Mouse (Mus musculus) neural tube, embryonic 10.5 days (tissue): ENCODE results near the gene Zfp423.

Experiments used
- DNase-seq: peaks from one replicate; pipeline ENCODE4 v3.0.0-alpha.2; 2017; ENCODE audit warnings: low spot score; ENCODE audit errors: extremely low spot score

Gene Zfp423

GRCm38 (mm10) chr8:87702790-87703311 lies 256.5 kb downstream of the Zfp423 start:
- no peak for DNase-seq

- no peak for DNase-seq
Measured at GRCm38 (mm10) chr8:87702051-87702521, 257.3 kb downstream of the Zfp423 start.

- no peak for DNase-seq
Measured at GRCm38 (mm10) chr8:87701583-87701982, 257.8 kb downstream of the Zfp423 start.

GRCm38 (mm10) chr8:87700321-87700720 lies 259.1 kb downstream of the Zfp423 start:
- no peak for DNase-seq

GRCm38 (mm10) chr8:87697127-87697526 lies 262.3 kb downstream of the Zfp423 start:
- DNase-seq: no peak

GRCm38 (mm10) chr8:87693741-87694140 lies 265.7 kb downstream of the Zfp423 start:
- DNase-seq: no peak

GRCm38 (mm10) chr8:87690100-87691095 lies 269.0 kb downstream of the Zfp423 start:
- peak; percentile 50 for DNase-seq

- DNase-seq: no peak
Measured at GRCm38 (mm10) chr8:87689192-87689591, 270.2 kb downstream of the Zfp423 start.

- DNase-seq: no peak
Measured at GRCm38 (mm10) chr8:87688348-87688747, 271.0 kb downstream of the Zfp423 start.

GRCm38 (mm10) chr8:87686986-87687698 lies 272.3 kb downstream of the Zfp423 start:
- DNase-seq: no peak

GRCm38 (mm10) chr8:87686026-87686425 lies 273.4 kb downstream of the Zfp423 start:
- no peak for DNase-seq

- DNase-seq: no peak
Measured at GRCm38 (mm10) chr8:87685392-87685791, 274.0 kb downstream of the Zfp423 start.

GRCm38 (mm10) chr8:87682066-87682465 lies 277.3 kb downstream of the Zfp423 start:
- no peak for DNase-seq

- DNase-seq: no peak
Measured at GRCm38 (mm10) chr8:87680034-87680433, 279.4 kb downstream of the Zfp423 start.

- no peak for DNase-seq
Measured at GRCm38 (mm10) chr8:87679431-87680003, 279.9 kb downstream of the Zfp423 start.

GRCm38 (mm10) chr8:87675411-87675810 lies 284.0 kb downstream of the Zfp423 start:
- DNase-seq: no peak

- DNase-seq: no peak
Measured at GRCm38 (mm10) chr8:87674157-87674556, 285.2 kb downstream of the Zfp423 start.

GRCm38 (mm10) chr8:87672214-87672613 lies 287.2 kb downstream of the Zfp423 start:
- DNase-seq: no peak

GRCm38 (mm10) chr8:87671209-87671970 lies 288.0 kb downstream of the Zfp423 start:
- DNase-seq: no peak

- DNase-seq: no peak
Measured at GRCm38 (mm10) chr8:87670232-87670631, 289.2 kb downstream of the Zfp423 start.

- no peak for DNase-seq
Measured at GRCm38 (mm10) chr8:87668736-87669135, 290.7 kb downstream of the Zfp423 start.
